ENCODE assay signal across 15 mouse cellular contexts in genomic region chr16:11845309-11845708, GRCm38 (mm10).
"Had no signal": no experiment of that assay in that cellular context is flagged by ENCODE, and none has a peak within 500 bp of the region (broad histone marks: within the 10 kb centered on the region; RNA-seq: fewer than 3 reads in every experiment).

No protein-coding gene starts in this region.

- H3K4me2 ChIP-seq: liver, embryonic 11.5 days; liver, embryonic 15.5 days; lung, embryonic 15.5 days; neural tube, embryonic 12.5 days had no signal

- H3K27me3 ChIP-seq: liver, embryonic 15.5 days; lung, embryonic 15.5 days; megakaryocyte, embryonic 14.5 days; neural tube, embryonic 12.5 days had no signal

- DNase-seq: kidney, adult 18-20 months; kidney, postnatal 14 days; lung, postnatal 14 days; right cerebral cortex, adult 18-20 months; right cerebral cortex, postnatal 25 days; thymus, postnatal 4 days had no signal

- H3K36me3 ChIP-seq: limb, embryonic 10.5 days; liver, embryonic 15.5 days; lung, embryonic 15.5 days; neural tube, embryonic 12.5 days had no signal

- H3K4me1 ChIP-seq: liver, embryonic 15.5 days; lung, embryonic 15.5 days; neural tube, embryonic 12.5 days had no signal

- H3K27ac ChIP-seq: left cerebral cortex, adult 2 months; limb, embryonic 10.5 days; liver, embryonic 15.5 days; lung, embryonic 15.5 days; macrophage; neural tube, embryonic 12.5 days had no signal

- H3K9me3 ChIP-seq: limb, embryonic 10.5 days; liver, embryonic 15.5 days; lung, embryonic 15.5 days; neural tube, embryonic 12.5 days had no signal

- H3K4me3 ChIP-seq: left cerebral cortex, adult 2 months; limb, embryonic 10.5 days; liver, embryonic 15.5 days; lung, embryonic 15.5 days; megakaryocyte, embryonic 14.5 days; myocyte; neural tube, embryonic 12.5 days had no signal

- H3K9ac ChIP-seq: liver, embryonic 15.5 days; lung, embryonic 15.5 days; neural tube, embryonic 12.5 days had no signal
